Mouse (Mus musculus) bone marrow, adult 2 months (tissue): ENCODE data around the gene Map3k13.

Experiments
- CTCF ChIP-seq: fragments of 200-500 bp; IDR thresholded peaks from 2 replicates; pipeline ENCODE4 v1.5.1; 2011; ENCODE audit warnings: low read length, control low read depth; ENCODE audit not compliant: control insufficient read depth, insufficient read depth
- POLR2A ChIP-seq: fragments of 200-500 bp; IDR thresholded peaks from 2 replicates; pipeline ENCODE4 v1.6.1; 2011; ENCODE audit warnings: low read depth, mild to moderate bottlenecking, control low read depth, low read length, borderline replicate concordance; ENCODE audit not compliant: control insufficient read depth

DNA sequence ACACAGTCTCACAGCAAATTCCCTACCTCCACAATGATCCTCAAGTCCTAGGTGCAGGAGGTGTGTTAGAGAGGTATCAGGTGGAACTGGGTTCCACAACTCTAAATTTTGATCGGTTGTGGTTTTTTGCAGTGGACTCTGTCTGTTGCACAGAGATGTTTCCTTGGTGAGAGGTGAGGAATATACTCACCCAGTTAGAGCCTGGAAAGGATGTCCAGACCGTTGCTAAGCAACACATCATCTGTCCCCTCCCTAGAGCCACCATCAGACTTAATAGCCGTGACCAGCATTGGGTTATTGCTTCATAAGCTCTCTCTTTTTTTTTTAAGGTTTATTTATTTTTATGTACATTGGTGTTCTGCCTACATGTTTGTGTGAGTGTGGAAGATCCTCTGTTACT, 83.6 kb downstream of the Map3k13 start:
- TF ChIP-seq POLR2A = no peak
- TF ChIP-seq CTCF = no peak
